Mouse (Mus musculus) cerebellum, adult 2 months (tissue): ENCODE measurements at regions not wholly inside any gene's neighbourhood (a gene's known extent, or its start where the extent isn't known, plus 50 kb on each side); places are given as distances from the start of the nearest gene placed in this dataset.

Source experiments
- DNase-seq, 2 experiments: peaks; one replicate each; pipeline ENCODE4 v3.0.0; 2021
- H3K27ac ChIP-seq: fragments of 200-500 bp; 2 replicates; pipeline ENCODE4 v1.5.1; 2012; ENCODE audit warnings: low read length, control low read depth, inconsistent platforms; ENCODE audit not compliant: insufficient read depth
- H3K27me3 ChIP-seq: fragments of 200-500 bp; 2 replicates; pipeline ENCODE4 v1.6.1; 2012; ENCODE audit warnings: inconsistent platforms, mild to moderate bottlenecking, low read length, moderate library complexity; ENCODE audit not compliant: control insufficient read depth, insufficient read depth
- H3K4me1 ChIP-seq: fragments of 200-500 bp; 2 replicates; pipeline ENCODE4 v1.6.1; 2011; ENCODE audit warnings: low read length; ENCODE audit not compliant: control insufficient read depth, insufficient read depth
- H3K4me3 ChIP-seq: fragments of 200-500 bp; replicated peaks from 2 replicates; pipeline ENCODE3; 2011; ENCODE audit warnings: mild to moderate bottlenecking, low read depth, low read length, control low read depth; ENCODE audit not compliant: insufficient read depth
- CTCF ChIP-seq: fragments of 200-500 bp; IDR thresholded peaks from 2 replicates; pipeline ENCODE4 v1.5.1; 2011; ENCODE audit warnings: low read depth, mild to moderate bottlenecking, control low read depth, low read length, moderate library complexity, borderline replicate concordance; ENCODE audit not compliant: insufficient read depth
- POLR2A ChIP-seq: fragments of 200-500 bp; IDR thresholded peaks from 2 replicates; pipeline ENCODE4 v1.6.1; 2011; ENCODE audit warnings: low read length, control low read depth, borderline replicate concordance; ENCODE audit not compliant: insufficient read depth
- WGBS: fragments of 180-500 bp; shearing (Covaris S2); methylation state at CpG from one replicate; pipeline ENCODE4 v1.1.7; 2018; 5-methylcytosine and 5-hydroxymethylcytosine counted together

DNA sequence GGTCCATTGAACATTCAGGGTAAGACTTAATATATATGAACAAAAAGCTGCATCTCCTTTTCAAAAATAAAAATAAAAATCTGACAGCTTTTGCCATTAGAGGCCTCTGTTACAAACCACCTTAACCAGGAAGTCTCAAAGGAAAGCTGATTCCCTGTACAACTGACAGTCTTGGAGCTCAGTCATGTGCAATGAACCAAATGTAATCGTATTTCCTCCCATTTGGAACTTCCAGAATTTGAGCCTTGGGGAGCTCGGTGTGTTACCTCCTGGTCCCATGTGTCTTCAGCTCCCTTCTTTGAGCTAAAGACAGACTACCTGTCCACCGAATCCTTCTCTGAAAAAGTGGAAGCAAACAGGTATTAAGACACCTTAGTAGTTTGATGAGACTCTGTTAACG lies 171.9 kb upstream of the Tent5a start:
- TF ChIP-seq CTCF, result no peak
- no peak for TF ChIP-seq POLR2A
- Histone ChIP-seq H3K4me3 (no peak overlapping the region), H3K27me3 (no peaks in the 10 kb centered on the region), H3K4me1 (no peaks in the 10 kb centered on the region), H3K27ac (no peak overlapping the region)
- WGBS, result 49% methylated on average over 4 of the region's 4 CpGs
- DNase-seq, result no peak

DNA sequence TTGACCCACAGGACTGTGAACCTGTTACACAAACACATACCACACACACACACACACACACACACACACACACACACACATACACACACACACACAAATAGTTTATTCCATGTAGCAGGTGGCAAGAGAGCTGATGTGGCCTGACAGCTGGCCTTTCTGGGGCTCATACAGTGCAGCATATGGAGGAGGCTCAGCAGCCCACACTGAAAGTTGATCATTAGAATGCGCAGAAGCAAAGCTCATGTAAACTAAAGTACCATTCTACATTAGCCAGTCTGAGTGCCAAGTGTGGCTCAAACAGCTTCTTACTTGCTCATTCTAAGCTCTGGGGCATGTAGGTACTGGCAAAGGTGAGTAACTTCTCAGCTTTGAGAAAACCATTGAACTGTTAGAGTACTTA lies 170.2 kb upstream of the Tent5a start:
- 33% methylated on average over 1 of the region's 1 CpGs for WGBS
- TF ChIP-seq POLR2A (no peak), CTCF (no peak)
- H3K27ac ChIP-seq, result no peak overlapping the region
- H3K4me3 ChIP-seq, result no peak overlapping the region
- no peaks in the 10 kb centered on the region for H3K27me3 ChIP-seq
- no peak for DNase-seq
- H3K4me1 ChIP-seq, result no peaks in the 10 kb centered on the region

DNA sequence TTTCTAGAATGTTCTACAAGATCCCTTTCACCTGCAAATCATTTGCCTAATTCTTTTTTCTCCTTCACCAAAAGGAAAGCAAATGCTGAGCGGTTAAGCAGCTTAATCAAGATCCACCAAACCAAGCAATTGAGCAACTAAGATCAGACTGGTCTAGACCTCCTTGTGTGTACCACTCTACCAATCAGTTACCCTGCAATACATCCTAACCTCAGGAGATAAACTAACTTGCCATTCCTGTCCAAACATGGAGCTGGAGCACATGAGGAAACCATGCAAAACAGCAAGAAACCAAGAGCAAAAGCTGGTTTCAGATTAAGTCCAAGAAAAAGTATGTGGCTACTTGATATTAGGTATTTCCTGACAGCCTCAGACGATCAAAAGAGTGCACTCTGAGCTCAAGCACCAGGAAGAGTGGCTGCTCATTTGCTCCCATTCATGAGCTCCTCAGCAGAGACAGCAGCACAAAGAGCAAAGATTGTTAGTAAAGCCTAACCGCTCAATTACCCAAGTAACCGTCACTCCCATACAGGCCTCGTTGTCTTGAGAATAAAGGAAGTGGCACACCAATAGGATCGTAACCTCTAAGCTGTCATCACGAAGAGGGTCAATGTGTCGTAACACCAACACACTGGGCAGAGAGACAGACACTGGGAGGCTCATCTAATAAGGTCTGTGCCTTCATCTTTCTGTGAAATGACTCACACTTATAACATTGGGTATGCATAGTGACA lies 169.5 kb upstream of the Tent5a start:
- H3K27ac ChIP-seq, result no peak overlapping the region
- no peaks in the 10 kb centered on the region for H3K27me3 ChIP-seq
- no peaks in the 10 kb centered on the region for H3K4me1 ChIP-seq
- no peak for TF ChIP-seq CTCF
- no peak for TF ChIP-seq POLR2A
- DNase-seq, result no peak
- H3K4me3 ChIP-seq, result no peak overlapping the region
- WGBS, result 45% methylated on average over 8 of the region's 8 CpGs

DNA sequence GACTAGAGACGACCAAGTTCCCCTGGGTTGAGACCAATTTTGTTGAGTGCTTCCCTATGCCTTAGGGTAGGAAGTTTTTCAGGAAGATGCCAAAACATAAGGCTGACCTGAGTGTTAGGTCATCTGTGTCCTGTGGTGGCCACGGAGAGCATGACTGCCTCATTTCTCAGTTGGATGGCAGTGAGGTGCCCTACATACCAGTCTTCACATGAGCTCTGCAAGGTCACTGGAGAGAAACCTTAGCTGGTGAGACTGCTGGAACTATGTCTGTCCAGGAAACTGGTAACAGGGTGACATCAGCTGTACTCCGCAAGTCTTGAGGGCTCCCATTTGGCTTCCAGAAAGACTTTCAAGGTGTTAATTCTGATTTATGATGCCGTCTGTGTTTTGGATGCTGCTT lies 167.9 kb upstream of the Tent5a start:
- Histone ChIP-seq H3K4me3 (no peak overlapping the region), H3K4me1 (no peaks in the 10 kb centered on the region), H3K27ac (no peak overlapping the region), H3K27me3 (no peaks in the 10 kb centered on the region)
- no peak for DNase-seq
- whole genome bisulfite sequencing, result 84% methylated on average over 4 of the region's 4 CpGs
- TF ChIP-seq CTCF (no peak), POLR2A (no peak)

DNA sequence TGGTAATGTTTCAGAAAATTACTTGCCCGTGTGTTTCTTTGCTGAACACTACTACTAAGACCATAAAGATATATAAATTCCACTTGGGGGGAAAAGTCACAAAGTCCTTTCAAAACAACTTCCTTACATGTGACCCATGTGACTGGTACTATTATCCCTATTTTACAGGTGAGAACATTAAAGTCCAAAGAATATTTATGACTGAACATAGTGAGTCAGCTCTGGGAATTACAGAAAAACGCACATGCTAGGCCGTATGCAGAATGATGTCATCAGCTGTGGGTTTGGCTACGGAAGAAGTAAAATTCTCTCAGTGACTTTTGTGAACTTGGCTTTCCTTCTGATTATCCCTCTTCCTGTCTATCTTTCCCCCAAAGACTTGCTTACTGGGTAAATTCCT lies 166.6 kb upstream of the Tent5a start:
- TF ChIP-seq CTCF (no peak), POLR2A (no peak)
- WGBS, result 91% methylated on average over 4 of the region's 4 CpGs
- no peak overlapping the region for H3K27ac ChIP-seq

DNA sequence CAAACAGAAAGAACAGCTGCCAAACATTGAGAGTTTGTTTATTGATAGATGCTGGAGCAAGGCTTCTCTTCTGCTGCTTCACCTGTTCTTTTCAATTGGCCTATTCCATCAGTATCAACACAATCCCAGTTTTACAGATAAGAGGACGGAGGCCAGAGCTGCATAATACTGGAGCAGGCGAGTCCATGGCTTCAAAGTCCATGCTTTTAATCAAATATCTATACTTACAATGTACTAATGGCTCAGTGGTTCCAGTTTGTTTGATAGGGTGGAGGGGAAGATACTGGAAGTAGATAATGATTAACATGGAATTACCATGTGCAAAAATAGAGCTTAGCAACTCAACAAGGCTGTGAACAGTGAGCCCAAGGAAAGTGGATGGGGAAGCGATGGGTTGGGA lies 163.2 kb upstream of the Tent5a start:
- TF ChIP-seq POLR2A, result no peak
- TF ChIP-seq CTCF, result no peak
- Histone ChIP-seq H3K4me1 (no peaks in the 10 kb centered on the region), H3K27me3 (no peaks in the 10 kb centered on the region), H3K27ac (no peak overlapping the region), H3K4me3 (no peak overlapping the region)
- DNase-seq, result no peak
- 93% methylated on average over 3 of the region's 3 CpGs for WGBS

More for the DNA sequence above, 166.6 kb upstream of the Tent5a start:
- H3K27me3 ChIP-seq, result no peaks in the 10 kb centered on the region
- no peaks in the 10 kb centered on the region for H3K4me1 ChIP-seq
- DNase-seq, result no peak
- no peak overlapping the region for H3K4me3 ChIP-seq

DNA sequence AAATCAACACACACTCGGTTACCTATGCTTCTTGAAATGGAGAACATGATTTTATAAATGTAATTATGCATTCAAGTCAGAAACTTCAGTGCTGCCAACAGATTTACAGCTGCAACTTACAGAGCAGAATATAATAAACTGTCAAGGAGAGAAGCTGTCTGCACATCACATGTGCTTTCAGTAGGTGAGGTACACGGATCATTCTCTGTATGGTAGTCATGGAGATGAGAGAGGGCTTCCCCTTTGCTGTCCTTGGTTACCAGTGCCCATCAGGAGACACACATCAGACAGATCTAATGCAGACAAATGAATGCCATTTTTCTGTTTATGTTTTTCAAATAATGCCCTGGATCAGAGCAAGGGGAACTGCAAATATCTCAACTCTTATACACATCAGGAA lies 160.8 kb upstream of the Tent5a start:
- DNase-seq, result no peak
- Histone ChIP-seq H3K27ac (no peak overlapping the region), H3K27me3 (no peaks in the 10 kb centered on the region), H3K4me3 (no peak overlapping the region), H3K4me1 (no peaks in the 10 kb centered on the region)
- TF ChIP-seq CTCF, result no peak
- TF ChIP-seq POLR2A, result no peak
- WGBS, result 30% methylated on average over 2 of the region's 2 CpGs

DNA sequence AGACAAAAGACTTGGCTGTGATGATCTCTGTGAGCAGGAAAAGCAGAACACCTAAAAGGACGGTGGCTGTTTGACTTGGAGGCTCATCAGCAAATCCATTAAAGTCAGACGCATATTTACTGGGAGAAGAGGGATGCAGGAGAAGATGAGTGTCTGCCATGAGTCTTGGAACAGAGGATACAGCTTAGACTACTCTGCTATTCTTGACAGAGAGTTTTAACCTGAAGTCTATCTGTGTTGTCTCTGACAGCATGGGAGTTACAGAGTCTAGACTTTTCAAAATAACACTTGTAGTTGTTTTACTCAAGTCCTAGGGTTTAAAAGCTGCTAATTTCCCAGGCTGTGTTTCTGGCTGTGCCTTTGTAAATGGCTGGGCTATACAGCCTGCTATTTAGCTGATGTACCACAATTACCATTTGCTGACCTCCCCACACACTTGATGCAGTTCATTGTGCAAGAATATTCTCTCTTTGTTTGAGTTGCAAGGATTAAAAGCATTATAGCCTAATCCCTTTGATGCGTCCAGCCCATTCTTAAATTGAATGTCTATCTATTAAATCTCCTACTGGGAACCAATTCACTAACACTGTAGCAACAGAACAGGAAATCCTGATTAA lies 160.0 kb upstream of the Tent5a start:
- no peak for DNase-seq
- no peak overlapping the region for H3K4me3 ChIP-seq
- 35% methylated on average over 3 of the region's 3 CpGs for WGBS
- TF ChIP-seq CTCF (no peak), POLR2A (no peak)
- no peak overlapping the region for H3K27ac ChIP-seq
- no peaks in the 10 kb centered on the region for H3K27me3 ChIP-seq
- H3K4me1 ChIP-seq, result no peaks in the 10 kb centered on the region
